Mouse (Mus musculus) duodenum, adult 2 months (tissue): ENCODE results near the gene Gm28539. TPM values are rescaled to one million over a fixed set of nuclear protein-coding genes. Genes with fewer than 3 reads are reported as not detected.

Experiments used
- polyA plus RNA-seq: library from polyadenylated mRNA; depleted of rRNA; stranded (reverse); fragments of >200 nt; gene quantifications from 2 replicates; pipeline ENCODE4 v1.2.3, GENCODE M21; 2012; ENCODE audit warnings: low replicate concordance; rRNA removed

The Gm28539 gene
- 0.61 TPM in 1 of 2 replicates, not detected in the other for polyA plus RNA-seq

GRCm38 (mm10) chr16:18836468-18837208 lies at the start of gene Gm28539, which contains the start of gene 2510002D24Rik:
TSS of gene Gm28539 (plus strand) at chr16:18836584.
TSS of gene 2510002D24Rik (plus strand) at chr16:18836578.

GRCm38 (mm10) chr16:18811468-18812384 lies 24.7 kb upstream of the Gm28539 start, which contains the start of the genes Ufd1 and Cdc45:
TSS of gene Ufd1 (plus strand) at chr16:18811779.
TSS of gene Cdc45 (minus strand) at chr16:18811987.

GRCm38 (mm10) chr16:18876442-18877308 lies 40.3 kb downstream of the Gm28539 start, which contains the start of the genes Mrpl40 and Hira:
TSS of gene Mrpl40 (minus strand) at chr16:18876862.
TSS of gene Hira (plus strand) at chr16:18877037.

Other genes starting within 250 kb of the Gm28539 start
- 6.8 and 14.9 TPM in 2 replicates for gene Tbx1, start 245.9 kb upstream of the Gm28539 start, polyA plus RNA-seq
- gene Gp1bb, start 214.2 kb upstream of the Gm28539 start, polyA plus RNA-seq = 32.7 and 480 TPM in 2 replicates
- 33.7 and 105 TPM in 2 replicates for gene Gm49601, start 210.2 kb upstream of the Gm28539 start, polyA plus RNA-seq
- gene Sept5, start 206.6 kb upstream of the Gm28539 start, polyA plus RNA-seq = 83.1 and 241 TPM in 2 replicates
- gene Cldn5, start 59.7 kb upstream of the Gm28539 start, polyA plus RNA-seq = 9.6 and 21.2 TPM in 2 replicates
- gene Ufd1, start 24.8 kb upstream of the Gm28539 start, polyA plus RNA-seq = 9.3 and 14.3 TPM in 2 replicates
- gene Cdc45, start 24.6 kb upstream of the Gm28539 start, polyA plus RNA-seq = 6.5 and 8.8 TPM in 2 replicates
- gene 2510002D24Rik, start within 50 bp of the Gm28539 start, polyA plus RNA-seq = 36.7 and 77.8 TPM in 2 replicates
- 6.0 and 6.1 TPM in 2 replicates for gene Mrpl40, start 40.3 kb downstream of the Gm28539 start, polyA plus RNA-seq
- gene Hira, start 40.5 kb downstream of the Gm28539 start, polyA plus RNA-seq = 36.8 and 51.6 TPM in 2 replicates